Mouse (Mus musculus) left cerebral cortex, postnatal 36 days (tissue): ENCODE results near the gene Chrnb2. TPM values are rescaled to one million over a fixed set of nuclear protein-coding genes. Genes with fewer than 3 reads are reported as not detected.
A peak's percentile ranks its signal among the peaks of the same experiment; 100 is the strongest.

Source experiments
- DNase-seq, 2 experiments: peaks; one replicate each; pipeline ENCODE4 v3.0.0; 2021 to 2022; ENCODE audit warnings: low spot score in 2 of 2, mixed read lengths in 1 of 2
- intact Hi-C: fragments of 180-260 bp; cut with DNase I; formaldehyde crosslinking; loops from one replicate; pipeline ENCODE4 v1.15.1; 2025
- total RNA-seq, 2 experiments: library from RNA; stranded (reverse); gene quantifications; 2 replicates each; pipeline ENCODE4 v1.2.3; 2021

Chrnb2 gene
- total RNA-seq, 2 experiments from 2014 or later, result 27.5 to 29.1 TPM

DNA sequence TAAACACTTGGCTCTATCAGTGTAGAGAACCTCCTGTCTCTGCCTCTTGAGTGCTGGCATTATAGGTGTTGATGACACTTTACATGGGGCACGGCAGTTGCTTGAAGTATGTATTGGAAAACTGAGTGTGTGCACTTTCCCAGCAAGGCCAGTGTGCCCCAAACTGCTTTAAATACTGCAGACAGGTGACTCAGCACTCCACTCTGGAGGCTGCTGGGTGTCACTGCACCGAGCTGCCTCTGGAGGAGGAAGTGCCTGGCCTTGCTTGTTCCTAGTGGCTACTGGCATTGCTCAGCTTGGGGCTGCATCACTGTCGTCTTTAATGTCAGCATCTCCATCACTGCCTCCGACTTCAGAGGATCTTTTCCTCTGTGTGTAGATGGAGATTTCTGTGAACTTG, 37.4 kb downstream of the Chrnb2 start:
- DNase-seq, result no peak

DNA sequence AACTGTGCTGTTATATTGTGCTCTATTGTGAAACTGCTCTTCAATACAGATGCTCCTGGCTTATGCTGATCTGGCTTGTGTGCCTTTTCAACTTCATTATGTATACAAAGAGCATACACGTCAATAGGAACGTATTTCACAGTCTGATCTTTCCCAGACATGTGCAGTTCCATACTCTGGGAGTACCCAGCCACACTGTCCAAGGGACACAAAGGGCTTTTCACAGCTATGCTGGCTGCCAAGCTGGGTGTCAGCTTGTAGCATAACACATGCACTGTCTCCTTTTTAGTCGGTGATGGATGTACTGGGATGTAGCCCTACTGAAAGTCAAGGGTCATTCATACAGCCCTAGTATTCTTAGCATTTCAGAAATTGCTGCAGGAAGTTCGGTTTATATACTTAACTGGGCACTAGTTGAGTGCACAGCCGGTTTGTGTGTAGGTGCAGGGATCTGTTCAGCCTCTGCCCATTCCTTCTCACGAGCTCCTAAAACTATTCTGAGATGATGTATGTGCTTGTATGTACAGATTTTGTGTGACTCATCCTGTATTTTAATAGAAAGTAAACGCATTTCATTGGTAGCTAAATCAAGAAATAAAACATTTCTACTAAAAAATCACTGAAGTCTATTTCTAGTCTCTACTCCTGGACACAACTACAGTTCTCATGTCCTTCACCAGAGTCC, 40.9 kb downstream of the Chrnb2 start:
- DNase-seq, result no peak
- intact Hi-C loops, result no loop called here

More for the DNA sequence above, 37.4 kb downstream of the Chrnb2 start:
- intact Hi-C loops, result no loop called here

DNA sequence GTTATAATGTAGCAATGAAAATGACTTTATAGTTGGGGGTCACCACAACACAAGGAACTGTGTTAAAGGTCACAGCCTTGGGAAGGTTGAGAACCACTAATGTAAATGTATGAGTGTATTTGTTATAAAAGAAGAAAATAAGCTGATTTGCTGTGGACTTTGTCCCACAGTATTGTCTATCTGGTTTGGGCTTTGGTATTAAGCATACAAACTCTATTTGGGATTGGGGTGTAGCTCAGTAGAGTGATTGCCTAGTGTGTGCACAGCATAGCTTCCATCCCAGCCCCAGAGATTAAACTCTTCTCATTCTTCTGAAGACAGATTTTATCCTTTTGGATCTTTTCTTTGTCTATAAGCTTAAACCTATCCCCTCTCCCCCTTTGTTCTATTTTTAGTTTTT, 42.4 kb downstream of the Chrnb2 start:
- intact Hi-C loops, result no loop called here
- DNase-seq, result no peak

DNA sequence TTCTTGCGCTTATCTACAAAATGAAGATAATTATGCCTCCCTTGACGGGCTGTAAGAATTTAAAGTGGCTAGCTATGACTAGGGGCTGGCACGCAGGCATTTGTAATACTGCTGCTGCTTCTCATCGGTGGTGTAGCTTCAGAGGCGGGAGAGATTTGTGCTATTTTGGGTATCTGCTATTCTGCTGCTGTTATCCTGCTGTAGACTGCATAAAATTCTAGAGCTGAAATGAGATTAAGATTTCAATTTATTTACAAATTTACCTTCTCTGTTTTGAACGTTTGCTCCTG, 48.5 kb downstream of the Chrnb2 start:
- DNase-seq, result peak in 1 of 2 experiments; percentile 24
- intact Hi-C loops, result loop anchor here (2.0 kb wide), 1 partner anchor 57 kb away; the partner anchor contains the start of gene Ube2q1

DNA sequence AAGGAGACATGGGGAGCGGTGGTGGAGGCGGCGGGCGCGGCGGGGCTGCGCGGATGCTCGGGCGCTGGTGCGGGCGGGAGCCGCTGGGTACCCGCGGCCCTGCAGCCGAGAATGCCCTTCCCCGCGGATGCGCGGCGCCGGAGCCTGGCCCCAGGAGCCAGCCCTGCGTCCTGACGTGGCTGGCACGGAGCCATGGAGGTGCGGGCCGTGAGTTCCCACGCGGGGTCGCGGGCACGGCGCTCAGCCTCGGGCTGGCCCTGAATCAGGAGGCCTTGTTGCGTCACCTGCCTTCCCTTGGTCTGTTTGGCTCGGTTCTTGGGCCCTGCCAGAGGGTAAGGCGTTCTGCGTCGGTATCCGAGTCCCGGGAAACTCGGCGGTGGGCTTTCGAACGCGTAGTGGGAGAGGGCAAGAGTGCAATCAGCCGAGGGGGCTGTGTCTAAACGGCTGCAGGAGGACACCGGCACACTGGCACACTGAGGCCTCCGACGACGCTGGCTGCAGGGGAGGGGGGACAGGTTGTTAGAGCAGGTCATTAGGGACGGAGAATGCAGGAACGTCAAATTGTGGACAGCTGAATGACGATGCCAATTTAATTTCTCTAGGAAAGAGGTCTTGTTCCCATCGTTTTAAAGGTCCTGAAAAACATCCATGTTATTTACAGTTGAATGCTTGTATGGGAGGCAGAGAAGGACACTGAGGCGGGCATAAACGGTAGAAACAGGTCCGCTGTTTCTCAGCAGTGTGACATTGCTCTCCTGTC, 49.0 kb downstream of the Chrnb2 start:
- intact Hi-C loops, result loop anchor here (2.0 kb wide), 1 partner anchor 57 kb away; the partner anchor contains the start of gene Ube2q1
- DNase-seq, result no peak

DNA sequence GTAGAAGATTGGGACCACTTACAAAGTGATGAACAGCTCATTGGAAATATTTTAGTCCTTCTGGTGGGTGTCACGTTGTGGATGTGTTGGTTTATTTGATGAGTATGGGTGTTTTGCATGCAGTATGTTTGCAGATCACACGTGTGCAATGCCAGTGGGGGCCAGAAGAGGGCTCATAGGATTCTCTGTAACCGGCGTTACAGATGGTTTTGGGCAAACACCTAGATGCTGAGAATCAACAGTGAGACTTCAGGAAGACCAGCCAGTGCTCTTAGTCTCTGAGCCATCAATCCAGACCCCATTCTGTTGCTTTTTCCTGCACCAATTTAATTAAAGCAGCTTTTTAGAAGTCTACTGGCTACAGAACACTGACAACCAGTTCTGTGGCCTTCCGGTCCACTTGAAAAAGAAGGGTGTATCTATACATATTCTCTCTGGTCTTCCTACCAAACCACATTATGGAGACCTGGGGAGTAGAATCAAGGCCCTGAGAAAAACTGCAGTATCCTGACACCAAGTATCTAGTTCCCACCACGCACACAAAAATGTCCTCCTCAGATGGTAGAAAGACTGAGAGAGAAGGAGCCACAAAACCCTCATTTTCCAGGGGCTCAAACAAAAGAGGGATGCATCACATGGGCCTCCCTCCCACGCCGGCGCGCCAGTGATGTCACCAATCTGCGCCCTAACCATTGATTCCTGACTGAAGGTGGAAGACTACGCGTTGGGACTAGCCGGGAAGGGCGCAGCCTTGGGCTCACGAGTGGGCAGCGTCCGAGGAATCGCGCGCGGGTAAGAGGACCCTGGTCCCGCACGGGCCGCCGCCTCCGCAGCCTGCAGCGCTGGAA, 49.8 kb downstream of the Chrnb2 start, which contains the start of gene Adar:
Gene Adar (plus strand): TSS at position 664 of the 848 bp plus-strand sequence.
- peak; percentile 92 for DNase-seq
- intact Hi-C loops, result loop anchor here (2.0 kb wide), 1 partner anchor 58 kb away; the partner anchor contains the start of gene Ube2q1

GRCm38 (mm10) chr3:89704064-89704463, 60.4 kb downstream of the Chrnb2 start:
- intact Hi-C loops, result no loop called here
- DNase-seq, result no peak

GRCm38 (mm10) chr3:89703596-89703995, 60.8 kb downstream of the Chrnb2 start:
- intact Hi-C loops, result no loop called here
- DNase-seq, result no peak

DNA sequence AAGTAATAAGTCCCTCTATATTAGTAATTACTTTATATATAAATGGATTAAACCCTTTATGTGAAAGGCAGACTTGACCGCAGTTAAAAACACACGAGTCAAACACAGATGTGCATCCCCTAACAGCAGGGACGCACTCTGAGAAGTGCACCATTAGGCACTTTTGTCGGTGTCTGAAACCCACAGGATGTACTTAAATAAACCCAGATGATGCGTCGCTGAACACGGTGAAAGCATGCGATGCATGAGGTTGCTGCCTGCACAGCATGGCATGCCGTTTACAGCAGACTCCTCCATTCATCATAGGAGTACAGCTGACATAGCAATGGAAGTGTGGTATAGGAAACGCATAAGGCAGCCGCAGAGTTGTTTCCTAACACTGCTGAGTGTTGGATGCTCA, 64.0 kb downstream of the Chrnb2 start:
- intact Hi-C loops, result no loop called here
- DNase-seq, result no peak

DNA sequence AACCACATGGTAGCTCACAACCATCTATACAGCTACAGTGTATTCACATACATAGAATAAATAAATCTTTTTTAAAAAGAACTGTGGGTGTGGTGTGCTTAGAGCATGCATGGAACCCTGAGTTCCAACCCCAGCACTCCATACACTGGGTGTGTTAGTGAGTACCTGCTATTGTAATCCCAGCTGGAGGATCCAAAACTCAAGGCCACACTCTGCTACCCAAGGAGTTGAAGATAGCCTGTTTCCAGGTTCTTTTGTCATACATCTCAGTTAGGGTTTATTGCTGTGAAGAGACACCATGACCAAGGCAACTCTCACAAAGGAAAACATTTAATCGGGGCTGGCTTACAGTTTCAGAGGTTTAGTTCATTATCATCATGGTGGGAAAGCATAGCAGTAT, 65.5 kb downstream of the Chrnb2 start:
- no peak for DNase-seq
- intact Hi-C loops, result no loop called here

Other genes with a start within 250 kb of the Chrnb2 start
- gene Kcnn3, start 244.5 kb downstream of the Chrnb2 start, total RNA-seq, result 10 to 100 TPM; 16.4 to 23.5 TPM
- gene Adar, start 49.6 kb downstream of the Chrnb2 start, total RNA-seq, result 100 to 1,000 TPM; 123 to 156 TPM
- 10 to 100 TPM; 83.9 to 91.6 TPM for gene Ube2q1, start 9.0 kb upstream of the Chrnb2 start, total RNA-seq
- gene She, start 66.7 kb upstream of the Chrnb2 start, total RNA-seq, result 1 to 10 TPM; 2.9 to 4.0 TPM
- 1 to 10 TPM; 3.7 to 4.8 TPM for gene Il6ra, start 148.6 kb upstream of the Chrnb2 start, total RNA-seq
- gene Atp8b2, start 198.9 kb upstream of the Chrnb2 start, total RNA-seq, result 100 to 1,000 TPM; 108 to 115 TPM
- gene Hax1, start 234.1 kb upstream of the Chrnb2 start, total RNA-seq, result 10 to 100 TPM; 79.4 to 87.6 TPM